Mouse (Mus musculus) heart, postnatal 0 days (tissue): ENCODE measurements around the gene Rab4a.

Source experiments
- CTCF ChIP-seq: IDR thresholded peaks from 2 replicates; pipeline ENCODE4 v1.5.1; 2016; ENCODE audit warnings: antibody characterized with exemption, control low read depth, low read depth
- EP300 ChIP-seq: IDR thresholded peaks from 2 replicates; pipeline ENCODE4 v1.6.1; 2016; ENCODE audit warnings: antibody characterized with exemption, low read depth

DNA sequence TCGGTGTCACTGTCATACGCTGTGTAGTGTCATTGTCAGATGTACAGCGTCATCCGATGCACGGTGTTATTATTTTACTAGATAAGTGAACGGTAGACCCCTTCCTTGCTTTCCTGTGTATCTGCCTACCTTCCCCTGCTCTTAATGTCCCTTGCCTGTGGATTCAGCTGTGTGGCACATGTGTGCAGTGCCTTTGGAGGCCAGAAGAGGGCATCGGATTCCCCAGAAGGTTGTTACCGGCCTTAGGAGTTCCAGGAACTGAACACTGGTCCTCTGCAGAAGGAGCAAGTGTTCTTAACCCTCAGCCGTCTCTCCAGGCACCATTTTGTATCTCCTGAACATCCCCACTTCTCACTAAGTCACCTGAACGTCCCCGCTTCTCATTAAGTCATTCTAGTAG is 12.0 kb downstream of the Rab4a start:
- TF ChIP-seq CTCF (no peak), EP300 (no peak)
